Comparison of ENCODE assay signal across 8 mouse cellular contexts in the genomic region with DNA sequence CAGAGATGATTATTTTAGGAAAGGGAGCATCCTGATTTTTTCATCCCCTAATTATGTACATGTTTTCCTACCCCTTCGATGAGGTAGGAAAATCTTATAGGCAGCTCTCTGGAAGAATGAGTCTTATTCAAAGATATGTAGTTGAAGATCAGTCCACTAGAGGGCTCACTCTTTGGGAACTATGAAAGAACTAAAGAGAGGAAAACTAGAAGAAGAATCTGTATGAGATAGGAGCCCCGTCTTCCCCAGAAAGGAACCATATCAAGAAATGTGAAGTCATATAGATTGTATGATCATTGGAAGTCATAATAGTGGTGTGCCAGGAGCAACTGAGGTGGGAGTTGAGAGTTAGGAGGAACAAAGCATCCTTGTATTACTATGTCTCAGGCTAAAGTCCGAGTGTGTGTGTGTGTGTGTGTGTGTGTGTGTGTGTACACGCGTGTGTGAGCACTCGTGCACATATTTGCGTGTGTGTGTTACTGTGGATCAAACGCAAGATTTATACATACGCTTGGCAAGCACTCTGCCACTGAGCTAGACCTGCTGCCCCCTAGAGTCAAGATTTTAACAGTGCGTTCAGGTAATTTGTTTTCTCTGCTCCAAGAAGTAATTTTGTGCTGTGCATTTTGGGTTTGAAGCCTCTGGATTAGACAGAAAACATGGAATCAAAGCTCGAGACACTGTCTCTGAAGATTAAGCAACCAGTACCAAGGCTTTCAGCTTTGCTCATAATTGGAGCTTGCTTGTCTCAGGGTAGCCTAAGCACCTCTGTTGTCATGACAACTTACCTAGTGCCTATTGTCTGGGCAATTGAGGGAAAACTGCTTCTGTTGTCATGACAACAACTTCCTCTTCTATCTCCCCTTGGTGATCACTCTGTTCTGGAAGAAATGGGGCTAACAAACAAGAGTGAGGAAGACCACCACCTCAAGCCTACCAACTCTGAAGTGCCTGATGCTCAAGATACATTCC. TPM values are rescaled to one million over a fixed set of nuclear protein-coding genes. Genes with fewer than 3 reads are reported as not detected.
DNase-seq lines count a peak whose midpoint lies in the region; ATAC-seq lines count a peak whose summit lies in the region.

No protein-coding gene starts in this region.

- H3K27me3 ChIP-seq in midbrain, embryonic 16.5 days (ENCODE audit: control insufficient read depth, insufficient read depth, low read depth, low read length): no peaks in the 10 kb centered on the region; the same call in 1 of the 2 replicates
- H3K27me3 ChIP-seq in heart, embryonic 11.5 days (ENCODE audit: control insufficient read depth, insufficient read depth, low read length): no peaks in the 10 kb centered on the region

- DNase-seq in frontal cortex, postnatal 25 days (ENCODE audit: low spot score in 2 of 2): no peak
- peak; percentile 5 for DNase-seq in right cerebral cortex, postnatal 4 days
- DNase-seq in right cerebral cortex, postnatal 10 days (ENCODE audit: low spot score in 2 of 2): no peak
- DNase-seq in heart, postnatal 14 days: no peak

- no peaks in the 10 kb centered on the region for H3K4me1 ChIP-seq in midbrain, embryonic 16.5 days (ENCODE audit: control insufficient read depth, insufficient read depth, low read length)
- no peaks in the 10 kb centered on the region for H3K4me1 ChIP-seq in heart, embryonic 11.5 days (ENCODE audit: control insufficient read depth, insufficient read depth, low read length)

- H3K36me3 ChIP-seq in midbrain, embryonic 16.5 days (ENCODE audit: control insufficient read depth, insufficient read depth, low read length): no peaks in the 10 kb centered on the region
- H3K36me3 ChIP-seq in heart, embryonic 11.5 days (ENCODE audit: control insufficient read depth, insufficient read depth, low read length): no peaks in the 10 kb centered on the region; the same call in 1 of the 2 replicates

- WGBS in midbrain, embryonic 16.5 days: 65% methylated on average over 11 of the region's 11 CpGs
- 64% methylated on average over 11 of the region's 11 CpGs for WGBS in heart, embryonic 11.5 days (ENCODE audit: insufficient replicate concordance)

- no peak overlapping the region for H3K4me3 ChIP-seq in midbrain, embryonic 16.5 days (ENCODE audit: low read depth, low read length)
- no peak overlapping the region for H3K4me3 ChIP-seq in heart, embryonic 11.5 days (ENCODE audit: low read depth, low read length)

- no peak overlapping the region for H3K9ac ChIP-seq in midbrain, embryonic 16.5 days (ENCODE audit: low read depth, low read length)
- H3K9ac ChIP-seq in heart, embryonic 11.5 days (ENCODE audit: low read depth, low read length): no peak overlapping the region

- H3K4me2 ChIP-seq in midbrain, embryonic 16.5 days (ENCODE audit: low read length): no peak overlapping the region
- no peak overlapping the region for H3K4me2 ChIP-seq in heart, embryonic 11.5 days

- intact Hi-C loops in heart, postnatal 14 days (cut with DNase I): loop anchor here (1.0 kb wide), 1 partner anchor 59 kb away; no protein-coding TSS in a partner anchor

- H3K9me3 ChIP-seq in midbrain, embryonic 16.5 days (replicated peaks; ENCODE audit: control insufficient read depth, low read length, poor library complexity, severe bottlenecking): no peaks in the 10 kb centered on the region
- no peaks in the 10 kb centered on the region for H3K9me3 ChIP-seq in heart, embryonic 11.5 days (replicated peaks; ENCODE audit: control insufficient read depth, low read length)

- peak; percentile 87 for ATAC-seq in frontal cortex, adult (ENCODE audit: low TSS enrichment)
- ATAC-seq in erythroblast, adult 5-6 weeks (replicated peaks; ENCODE audit: low FRiP score, poor library complexity, severe bottlenecking): peak; percentile 79
- ATAC-seq in midbrain, embryonic 16.5 days: peak; percentile 85
- no peak for ATAC-seq in heart, embryonic 11.5 days (replicated peaks; ENCODE audit: insufficient number of reproducible peaks, low FRiP score, low TSS enrichment)

- H3K27ac ChIP-seq in midbrain, embryonic 16.5 days (ENCODE audit: low read length): peak overlapping the region; percentile 10
- no peak overlapping the region for H3K27ac ChIP-seq in heart, embryonic 11.5 days (ENCODE audit: low read depth, low read length)

RNA-seq across cellular contexts. Expression of a gene that starts 17.9 kb away (rescaled TPM):
- total RNA-seq in erythroblast, adult 5-6 weeks (2015; ENCODE audit: low replicate concordance): 42.1 and 57.5 TPM in 2 replicates
- total RNA-seq in erythroblast, adult 5-6 weeks (2017; ENCODE audit: low replicate concordance): 120 and 125 TPM in 2 replicates
- polyA plus RNA-seq in midbrain, embryonic 16.5 days (2015; fragmentation: Nextera tagmentation; extraction: Ambion mirVana): 612 and 639 TPM in 2 replicates
- 100 to 1,000 TPM in 1 of 2 experiments, 10 to 100 TPM in 1; 98.8 to 113 TPM for total RNA-seq in heart, postnatal 14 days (2021)
- polyA plus RNA-seq in heart, embryonic 11.5 days (2014; fragmentation: Nextera tagmentation; extraction: Ambion mirVana): 449 and 475 TPM in 2 replicates

RNA-seq across cellular contexts. Expression of a gene that starts 18.6 kb away (rescaled TPM):
- not detected in 2 replicates for total RNA-seq in erythroblast, adult 5-6 weeks (2015; ENCODE audit: low replicate concordance)
- not detected in 2 replicates for total RNA-seq in erythroblast, adult 5-6 weeks (2017; ENCODE audit: low replicate concordance)
- polyA plus RNA-seq in midbrain, embryonic 16.5 days (2015; fragmentation: Nextera tagmentation; extraction: Ambion mirVana): not detected in 2 replicates
- not detected for total RNA-seq in heart, postnatal 14 days (2021)
- polyA plus RNA-seq in heart, embryonic 11.5 days (2014; fragmentation: Nextera tagmentation; extraction: Ambion mirVana): 0.10 TPM in 1 of 2 replicates, not detected in the other

RNA-seq across cellular contexts. Expression of a gene that starts 53.6 kb away (rescaled TPM):
- total RNA-seq in erythroblast, adult 5-6 weeks (2015; ENCODE audit: low replicate concordance): not detected in 2 replicates
- 0.28 TPM in 1 of 2 replicates, not detected in the other for total RNA-seq in erythroblast, adult 5-6 weeks (2017; ENCODE audit: low replicate concordance)
- polyA plus RNA-seq in midbrain, embryonic 16.5 days (2015; fragmentation: Nextera tagmentation; extraction: Ambion mirVana): 25.0 and 29.3 TPM in 2 replicates
- 1 to 10 TPM; 3.9 to 4.4 TPM for total RNA-seq in heart, postnatal 14 days (2021)
- 7.3 and 7.6 TPM in 2 replicates for polyA plus RNA-seq in heart, embryonic 11.5 days (2014; fragmentation: Nextera tagmentation; extraction: Ambion mirVana)
